22 mouse cellular contexts compared by ENCODE assay signal in genomic region chr12:88369690-88370089, GRCm38 (mm10). TPM values are rescaled to one million over a fixed set of nuclear protein-coding genes. Genes with fewer than 3 reads are reported as not detected.
DNase-seq lines count a peak whose midpoint lies in the region; ATAC-seq and TF ChIP-seq lines count a peak whose summit lies in the region.
"Not testable (repeated sequence)": the region's sequence is repeated elsewhere in the genome, so short reads cannot be mapped to it uniquely, and the experiment has no call there.
"Had no signal": no experiment of that assay in that cellular context is flagged by ENCODE, and none has a peak within 500 bp of the region (broad histone marks: within the 10 kb centered on the region; RNA-seq: fewer than 3 reads in every experiment).

No protein-coding gene starts in this region.

- H3K4me2 ChIP-seq in liver, embryonic 11.5 days; liver, embryonic 13.5 days; liver, embryonic 15.5 days: not testable (repeated sequence)

- peaks cover 50% of the 10 kb centered on the region for H3K36me3 ChIP-seq in G1E (replicated peaks)
- H3K36me3 ChIP-seq in liver, embryonic 11.5 days (ENCODE audit: control insufficient read depth, insufficient read depth, low read length); liver, embryonic 13.5 days; liver, embryonic 15.5 days (replicated peaks): not testable (repeated sequence)

- peaks cover 51% of the 10 kb centered on the region for H3K4me1 ChIP-seq in G1E (ENCODE audit: insufficient read depth, low read depth, low read length)
- not testable (repeated sequence) for H3K4me1 ChIP-seq in liver, embryonic 11.5 days (replicated peaks; ENCODE audit: control insufficient read depth, insufficient read depth, low read length)
- peaks cover 33% of the 10 kb centered on the region for H3K4me1 ChIP-seq in liver, embryonic 13.5 days (replicated peaks)
- H3K4me1 ChIP-seq in liver, embryonic 15.5 days (replicated peaks): peaks cover 10% of the 10 kb centered on the region

- not testable (repeated sequence) for TF ChIP-seq CTCF in G1E (IDR thresholded peaks at IDR 0.05; ENCODE audit: low read depth, low read length)

- not testable (repeated sequence) for H3K9ac ChIP-seq in liver, embryonic 11.5 days (ENCODE audit: low read depth, low read length); liver, embryonic 13.5 days; liver, embryonic 15.5 days

- WGBS in liver, embryonic 11.5 days: 50% methylated on average over 4 of the region's 4 CpGs
- WGBS in liver, embryonic 13.5 days (ENCODE audit: insufficient replicate concordance): 31% methylated on average over 4 of the region's 4 CpGs
- WGBS in liver, embryonic 15.5 days (ENCODE audit: insufficient replicate concordance): 23% methylated on average over 4 of the region's 4 CpGs

- not testable (repeated sequence) for H3K9me3 ChIP-seq in G1E (replicated peaks); liver, embryonic 11.5 days (ENCODE audit: control insufficient read depth, low read length); liver, embryonic 13.5 days (replicated peaks); liver, embryonic 15.5 days (replicated peaks)

- not testable (repeated sequence) for H3K27ac ChIP-seq in liver, embryonic 11.5 days (ENCODE audit: low read depth, low read length); liver, embryonic 13.5 days; liver, embryonic 15.5 days (replicated peaks)

- H3K27me3 ChIP-seq in G1E (ENCODE audit: insufficient read depth, low read length); liver, embryonic 11.5 days (replicated peaks; ENCODE audit: control insufficient read depth, insufficient read depth, low read length); liver, embryonic 13.5 days; liver, embryonic 15.5 days: not testable (repeated sequence)

- DNase-seq in G1E (ENCODE audit: low spot score); liver, embryonic 11.5 days (ENCODE audit: low spot score); liver, embryonic 13.5 days: not testable (repeated sequence)
- peak; percentile 31 for DNase-seq in MEL-GATA-1-ER (ENCODE audit: extremely low read depth, low read depth)
- DNase-seq in c-Kit-positive CD71-positive TER-119-negative erythroid progenitor cells, embryonic 14.5 days (ENCODE audit: low read depth): peak; percentile 14

- peak; percentile 58 for ATAC-seq in G1E (ENCODE audit: extremely low read depth, insufficient number of reproducible peaks, low FRiP score, poor library complexity, severe bottlenecking)
- peak; percentile 78 for ATAC-seq in liver, embryonic 11.5 days (replicated peaks; ENCODE audit: low FRiP score)
- peak; percentile 75 for ATAC-seq in liver, embryonic 13.5 days (ENCODE audit: low read depth)
- ATAC-seq in liver, embryonic 15.5 days (ENCODE audit: insufficient read depth): peak; percentile 68
- ATAC-seq in megakaryocyte progenitor cell, adult 5-6 weeks (replicated peaks; ENCODE audit: poor library complexity): peak; percentile 53

- not testable (repeated sequence) for H3K4me3 ChIP-seq in G1E (ENCODE audit: low read depth, low read length); liver, embryonic 11.5 days (ENCODE audit: low read depth, low read length); liver, embryonic 13.5 days (replicated peaks); liver, embryonic 15.5 days (replicated peaks)

RNA-seq across cellular contexts. Expression of gene Adck1, which starts 9.3 kb away (rescaled TPM):
- total RNA-seq in G1E (2014; fragmentation: Nextera tagmentation) (9.2 and 10.9 TPM in 2 replicates), G1E (2017) (28.4 and 30.4 TPM in 2 replicates)
- polyA plus RNA-seq in G1E (2012): 8.1 and 10.4 TPM in 2 replicates
- 18.4 and 18.7 TPM in 2 replicates for polyA plus RNA-seq in liver, embryonic 11.5 days (2014; fragmentation: Nextera tagmentation; extraction: Ambion mirVana)
- 9.5 and 10.1 TPM in 2 replicates for polyA plus RNA-seq in liver, embryonic 13.5 days (2015; fragmentation: Nextera tagmentation; extraction: Ambion mirVana)
- 6.8 TPM in 2 replicates for polyA plus RNA-seq in liver, embryonic 15.5 days (2015; fragmentation: Nextera tagmentation; extraction: Ambion mirVana)
- total RNA-seq in megakaryocyte progenitor cell, adult 5-6 weeks (2015): 10.2 and 11.8 TPM in 2 replicates
- total RNA-seq in megakaryocyte progenitor cell, adult 5-6 weeks (2017): 21.7 and 25.7 TPM in 2 replicates

RNA-seq across cellular contexts. Expression of gene Gm5039, which starts 45.9 kb away (rescaled TPM):
- total RNA-seq in G1E (2014; fragmentation: Nextera tagmentation) (0.39 and 1.4 TPM in 2 replicates), G1E (2017) (0.12 and 0.16 TPM in 2 replicates)
- 0.25 TPM in 1 of 2 replicates, not detected in the other for polyA plus RNA-seq in G1E (2012)
- polyA plus RNA-seq in liver, embryonic 11.5 days (2014; fragmentation: Nextera tagmentation; extraction: Ambion mirVana): not detected in 2 replicates
- not detected in 2 replicates for polyA plus RNA-seq in liver, embryonic 13.5 days (2015; fragmentation: Nextera tagmentation; extraction: Ambion mirVana)
- polyA plus RNA-seq in liver, embryonic 15.5 days (2015; fragmentation: Nextera tagmentation; extraction: Ambion mirVana): not detected in 2 replicates
- total RNA-seq in megakaryocyte progenitor cell, adult 5-6 weeks (2015): not detected in 2 replicates
- not detected in 2 replicates for total RNA-seq in megakaryocyte progenitor cell, adult 5-6 weeks (2017)
- total RNA-seq: adrenal gland, adult 2 months; adrenal gland, postnatal 10 days; adrenal gland, postnatal 25 days; adrenal gland, postnatal 4 days; CH12.LX; common myeloid progenitor, adult 5-6 weeks had no signal
- polyA plus RNA-seq: adrenal gland, adult 2 months; CD4-positive, CD25-positive, alpha-beta regulatory T cell, adult 4 months; embryonic facial prominence, embryonic 11.5 days; embryonic facial prominence, embryonic 13.5 days; embryonic facial prominence, embryonic 15.5 days; erythroblast, embryonic 14.5 days; forebrain, embryonic 10.5 days; forebrain, embryonic 12.5 days; forebrain, embryonic 14.5 days; forebrain, embryonic 16.5 days had no signal
